Mouse (Mus musculus) thymus, postnatal 4 days (tissue): Measurements from ENCODE around the gene Slc1a7.

Experiments used
- DNase-seq: peaks from one replicate; pipeline ENCODE4 v3.0.0; 2021

Gene Slc1a7

GRCm38 (mm10) chr4:107967966-107968682 is at the start of gene Slc1a7:
TSS of gene Slc1a7 (plus strand) at chr4:107968332.
- DNase-seq = no peak

- DNase-seq = no peak
Observed at GRCm38 (mm10) chr4:107920336-107920735, 47.8 kb upstream of the Slc1a7 start.

- DNase-seq = no peak
Observed at GRCm38 (mm10) chr4:107921152-107921695, 46.9 kb upstream of the Slc1a7 start.

- DNase-seq = no peak
Observed at GRCm38 (mm10) chr4:107921952-107922351, 46.2 kb upstream of the Slc1a7 start.

- peak; percentile 96 for DNase-seq
Observed at GRCm38 (mm10) chr4:107923145-107923802, 44.9 kb upstream of the Slc1a7 start, which contains the start of gene Cpt2. TSS of gene Cpt2 (minus strand) at chr4:107923610.

- no peak for DNase-seq
Observed at GRCm38 (mm10) chr4:107923803-107924194, 44.3 kb upstream of the Slc1a7 start.

GRCm38 (mm10) chr4:107928269-107928668 is 39.9 kb upstream of the Slc1a7 start:
- no peak for DNase-seq

GRCm38 (mm10) chr4:107928726-107929125 is 39.4 kb upstream of the Slc1a7 start:
- DNase-seq = no peak

GRCm38 (mm10) chr4:107931453-107931852 is 36.7 kb upstream of the Slc1a7 start:
- no peak for DNase-seq

- no peak for DNase-seq
Observed at GRCm38 (mm10) chr4:107933239-107933638, 34.9 kb upstream of the Slc1a7 start.

GRCm38 (mm10) chr4:107935254-107935653 is 32.9 kb upstream of the Slc1a7 start:
- no peak for DNase-seq

GRCm38 (mm10) chr4:107937338-107937737 is 30.8 kb upstream of the Slc1a7 start:
- DNase-seq = peak; percentile 83

GRCm38 (mm10) chr4:107938124-107938523 is 30.0 kb upstream of the Slc1a7 start:
- DNase-seq = no peak

GRCm38 (mm10) chr4:107942741-107943140 is 25.4 kb upstream of the Slc1a7 start:
- DNase-seq = no peak

- no peak for DNase-seq
Observed at GRCm38 (mm10) chr4:107944141-107944540, 24.0 kb upstream of the Slc1a7 start.

- no peak for DNase-seq
Observed at GRCm38 (mm10) chr4:107949918-107950317, 18.2 kb upstream of the Slc1a7 start.

GRCm38 (mm10) chr4:107952845-107953244 is 15.3 kb upstream of the Slc1a7 start:
- no peak for DNase-seq

- DNase-seq = no peak
Observed at GRCm38 (mm10) chr4:107955691-107956090, 12.4 kb upstream of the Slc1a7 start.

GRCm38 (mm10) chr4:107958487-107958886 is 9.6 kb upstream of the Slc1a7 start:
- no peak for DNase-seq

GRCm38 (mm10) chr4:107962044-107962732 is 5.9 kb upstream of the Slc1a7 start:
- no peak for DNase-seq

GRCm38 (mm10) chr4:107962792-107963191 is 5.3 kb upstream of the Slc1a7 start:
- no peak for DNase-seq

- no peak for DNase-seq
Observed at GRCm38 (mm10) chr4:107966416-107967109, 1.6 kb upstream of the Slc1a7 start.

GRCm38 (mm10) chr4:107969781-107970180 is 1.6 kb downstream of the Slc1a7 start:
- DNase-seq = no peak
